18 mouse cellular contexts compared by ENCODE assay signal in the genomic region with DNA sequence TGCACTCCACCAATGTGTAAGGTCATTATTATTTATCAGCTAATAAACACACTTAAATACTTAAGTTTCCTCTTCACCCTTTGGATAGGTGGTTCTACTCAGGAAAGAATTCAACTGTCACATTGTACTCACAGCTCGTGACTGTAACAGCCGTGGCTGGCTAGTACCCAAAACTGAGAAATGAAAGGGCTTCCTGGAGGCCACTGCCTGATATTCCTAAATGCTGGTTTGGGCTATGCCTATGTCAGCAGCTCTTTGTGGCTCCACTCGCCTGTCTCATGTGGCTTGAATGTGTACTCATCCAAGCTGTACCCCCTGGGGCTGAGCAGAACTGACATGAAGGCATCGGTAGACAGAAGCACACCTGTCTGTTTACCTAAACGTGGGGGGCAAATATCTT. TPM values are rescaled to one million over a fixed set of nuclear protein-coding genes. Genes with fewer than 3 reads are reported as not detected.
"Had no signal": no experiment of that assay in that cellular context is flagged by ENCODE, and none has a peak within 500 bp of the region (broad histone marks: within the 10 kb centered on the region; RNA-seq: fewer than 3 reads in every experiment).

No protein-coding gene starts in this region.

- H3K4me3 ChIP-seq: layer of hippocampus, adult 2 months; liver, embryonic 13.5 days; midbrain, embryonic 13.5 days had no signal

- H3K9ac ChIP-seq: liver, embryonic 13.5 days; liver, postnatal 0 days; midbrain, embryonic 13.5 days had no signal

- ATAC-seq: liver, postnatal 0 days; midbrain, embryonic 13.5 days had no signal

- H3K9me3 ChIP-seq: liver, embryonic 13.5 days; midbrain, embryonic 13.5 days had no signal

- H3K4me1 ChIP-seq: midbrain, embryonic 13.5 days had no signal

- DNase-seq: kidney, adult 18-20 months; kidney, postnatal 10 days; left cerebral cortex, postnatal 4 days; liver, embryonic 13.5 days; liver, postnatal 0 days; right cerebral cortex, postnatal 14 days; thymus, adult 2 months; thymus, postnatal 25 days had no signal

- H3K27ac ChIP-seq: layer of hippocampus, adult 2 months; liver, embryonic 13.5 days; midbrain, embryonic 13.5 days had no signal

- H3K4me2 ChIP-seq: liver, embryonic 13.5 days; midbrain, embryonic 13.5 days had no signal

- H3K27me3 ChIP-seq: liver, embryonic 13.5 days; midbrain, embryonic 13.5 days had no signal

RNA-seq across cellular contexts. Expression of a gene that starts 56.9 kb away (rescaled TPM):
- total RNA-seq: layer of hippocampus, adult 2 months; layer of hippocampus, postnatal 10 days; left cerebral cortex, postnatal 4 days; megakaryocyte progenitor cell, adult 5-6 weeks; midbrain, postnatal 0 days had no signal
- polyA plus RNA-seq: kidney, embryonic 14.5 days; limb, embryonic 14.5 days; liver, embryonic 13.5 days; liver, postnatal 0 days; midbrain, embryonic 13.5 days; midbrain, postnatal 0 days; neural tube, embryonic 14.5 days; spleen, adult 2 months; thymus, adult 2 months; urinary bladder, adult 2 months had no signal
